Mouse (Mus musculus) heart, adult 2 months (tissue): ENCODE data around the gene Phb2. TPM values are rescaled to one million over a fixed set of nuclear protein-coding genes. Genes with fewer than 3 reads are reported as not detected.

ENCODE experiments used
- DNase-seq, 2 experiments: peaks; one replicate each; pipeline ENCODE4 v3.0.0; 2021
- H3K27ac ChIP-seq: fragments of 200-600 bp; 2 replicates; pipeline ENCODE4 v1.8.1; 2022
- H3K27me3 ChIP-seq: fragments of 200-500 bp; 2 replicates; pipeline ENCODE4 v1.6.1; 2012; ENCODE audit warnings: mild to moderate bottlenecking, low read length, inconsistent platforms, mixed read lengths; ENCODE audit not compliant: control insufficient read depth, insufficient read depth
- H3K36me3 ChIP-seq: fragments of 200-500 bp; 2 replicates; pipeline ENCODE4 v1.6.1; 2012; ENCODE audit warnings: low read length, inconsistent platforms; ENCODE audit not compliant: control insufficient read depth, insufficient read depth
- H3K4me1 ChIP-seq: fragments of 200-500 bp; 2 replicates; pipeline ENCODE4 v1.6.1; 2011; ENCODE audit warnings: low read length; ENCODE audit not compliant: control insufficient read depth, insufficient read depth
- H3K4me3 ChIP-seq: fragments of 200-600 bp; 2 replicates; pipeline ENCODE4 v1.8.1; 2022
- H3K79me2 ChIP-seq: fragments of 200-500 bp; replicated peaks from 2 replicates; pipeline ENCODE4 v1.6.1; 2012; ENCODE audit warnings: mild to moderate bottlenecking, inconsistent platforms, low read length, moderate library complexity, mixed read lengths; ENCODE audit not compliant: control insufficient read depth, insufficient read depth
- H3K9ac ChIP-seq: fragments of 200-500 bp; 2 replicates; pipeline ENCODE4 v1.6.1; 2012; ENCODE audit warnings: low read depth, mild to moderate bottlenecking, control low read depth, inconsistent platforms, low read length, mixed read lengths
- CTCF ChIP-seq: fragments of 200-600 bp; IDR thresholded peaks from 2 replicates; pipeline ENCODE4 v1.8.1; 2022; ENCODE audit warnings: antibody characterized with exemption, mild to moderate bottlenecking, moderate library complexity
- EP300 ChIP-seq: fragments of 200-500 bp; IDR thresholded peaks from 2 replicates; pipeline ENCODE4 v1.6.1; 2011; ENCODE audit warnings: low read depth, low read length, control low read depth; ENCODE audit not compliant: insufficient read depth
- POLR2A ChIP-seq: fragments of 200-500 bp; IDR thresholded peaks from 2 replicates; pipeline ENCODE4 v1.6.1; 2011; ENCODE audit warnings: mild to moderate bottlenecking, low read depth, low read length, control low read depth; ENCODE audit not compliant: insufficient read depth
- WGBS: fragments of 180-500 bp; shearing (Covaris S2); methylation state at CpG from one replicate; pipeline ENCODE4 v1.1.7; 2018; 5-methylcytosine and 5-hydroxymethylcytosine counted together
- intact Hi-C: fragments of 180-260 bp; cut with DNase I; formaldehyde crosslinking; loops from one replicate; pipeline ENCODE4 v1.15.1; 2025
- polyA plus RNA-seq: library from polyadenylated mRNA; depleted of rRNA; stranded (reverse); fragments of >200 nt; gene quantifications from 2 replicates; pipeline ENCODE4 v1.2.3, GENCODE M21; 2012
- total RNA-seq, 2 experiments: library from RNA; stranded (reverse); gene quantifications; 2 replicates each; pipeline ENCODE4 v1.2.3; 2021

Gene Phb2
- total and polyA plus RNA-seq, 3 experiments = 184 to 292 (median 260) TPM

GRCm38 (mm10) chr6:124723541-124723940, 11.4 kb downstream of the Phb2 start:
- Histone ChIP-seq H3K36me3 (no peaks in the 10 kb centered on the region), H3K27ac (no peak overlapping the region)

GRCm38 (mm10) chr6:124724472-124724871, 12.3 kb downstream of the Phb2 start:
- Histone ChIP-seq H3K36me3 (no peaks in the 10 kb centered on the region), H3K9ac (no peak overlapping the region), H3K4me1 (no peaks in the 10 kb centered on the region; the same call in 1 of the 2 replicates), H3K27me3 (no peaks in the 10 kb centered on the region), H3K79me2 (no peaks in the 10 kb centered on the region), H3K27ac (no peak overlapping the region), H3K4me3 (no peak overlapping the region)
- intact Hi-C loops = no loop called here
- TF ChIP-seq CTCF = no peak
- no peak for TF ChIP-seq POLR2A
- TF ChIP-seq EP300 = no peak
- DNase-seq = no peak
- WGBS = 81% methylated on average over 10 of the region's 10 CpGs

More at GRCm38 (mm10) chr6:124723541-124723940, 11.4 kb downstream of the Phb2 start:
- 46% methylated on average over 8 of the region's 8 CpGs for WGBS
- DNase-seq = no peak
- Histone ChIP-seq H3K79me2 (no peaks in the 10 kb centered on the region), H3K4me1 (no peaks in the 10 kb centered on the region; the same call in 1 of the 2 replicates), H3K4me3 (no peak overlapping the region), H3K27me3 (no peaks in the 10 kb centered on the region), H3K9ac (no peak overlapping the region)
- intact Hi-C loops = no loop called here
- no peak for TF ChIP-seq EP300
- TF ChIP-seq CTCF = no peak
- no peak for TF ChIP-seq POLR2A

- Histone ChIP-seq H3K36me3 (no peaks in the 10 kb centered on the region), H3K4me3 (no peak overlapping the region), H3K27me3 (no peaks in the 10 kb centered on the region), H3K79me2 (no peaks in the 10 kb centered on the region), H3K9ac (no peak overlapping the region), H3K27ac (no peak overlapping the region), H3K4me1 (no peaks in the 10 kb centered on the region)
- intact Hi-C loops = no loop called here
- WGBS = 83% methylated on average over 10 of the region's 10 CpGs
- DNase-seq = no peak
- TF ChIP-seq POLR2A (no peak), EP300 (no peak), CTCF (no peak)
These were observed 16.5 kb downstream of the Phb2 start for GRCm38 (mm10) chr6:124728621-124729020.

GRCm38 (mm10) chr6:124729850-124730705, 17.9 kb downstream of the Phb2 start:
- H3K4me3 ChIP-seq = no peak overlapping the region
- no peaks in the 10 kb centered on the region for H3K4me1 ChIP-seq
- no peaks in the 10 kb centered on the region for H3K27me3 ChIP-seq
- H3K9ac ChIP-seq = no peak overlapping the region
- DNase-seq = peak in 1 of 2 experiments; percentile 48
- intact Hi-C loops = no loop called here
- TF ChIP-seq CTCF = no peak
- no peak for TF ChIP-seq POLR2A
- TF ChIP-seq EP300 = no peak
- no peaks in the 10 kb centered on the region for H3K36me3 ChIP-seq
- 46% methylated on average over 8 of the region's 8 CpGs for WGBS
- no peaks in the 10 kb centered on the region for H3K79me2 ChIP-seq
- no peak overlapping the region for H3K27ac ChIP-seq

GRCm38 (mm10) chr6:124731038-124731437, 18.9 kb downstream of the Phb2 start:
- Histone ChIP-seq H3K79me2 (no peaks in the 10 kb centered on the region), H3K4me1 (no peaks in the 10 kb centered on the region), H3K4me3 (no peak overlapping the region), H3K9ac (no peak overlapping the region), H3K36me3 (no peaks in the 10 kb centered on the region), H3K27me3 (no peaks in the 10 kb centered on the region), H3K27ac (no peak overlapping the region)
- no peak for DNase-seq
- intact Hi-C loops = no loop called here
- TF ChIP-seq EP300 (no peak), POLR2A (no peak), CTCF (no peak)
- WGBS = 88% methylated on average over 7 of the region's 7 CpGs
